Mouse (Mus musculus): ENCODE measurements around the gene Eif2d. TPM values are rescaled to one million over a fixed set of nuclear protein-coding genes. Genes with fewer than 3 reads are reported as not detected.
A peak's percentile ranks its signal among the peaks of the same experiment; 100 is the strongest.

The Eif2d gene
- polyA plus RNA-seq, 1 experiment from 2014 or later: 36.3 TPM

GRCm38 (mm10) chr1:131115932-131116331, 37.0 kb upstream of the Eif2d start:
- no peak overlapping the region for H3K4me2 ChIP-seq (replicated peaks; ENCODE audit: low read depth, low read length)
- ATAC-seq (peak; percentile 43; the same call in 1 of the 2 replicates), DNase-seq (ENCODE audit: low spot score) (peak; percentile 86)
- H3K36me3 ChIP-seq (ENCODE audit: insufficient read depth, low read length): no peaks in the 10 kb centered on the region
- WGBS: 7% methylated on average over 6 of the region's 6 CpGs
- H3K27me3 ChIP-seq (replicated peaks; ENCODE audit: insufficient read depth, low read length): no peaks in the 10 kb centered on the region
- TF ChIP-seq EP300 (IDR thresholded peaks at IDR 0.05) (no peak), CTCF (IDR thresholded peaks at IDR 0.05) (peak; percentile 88)
- no peak overlapping the region for H3K4me3 ChIP-seq (ENCODE audit: low read depth, low read length)
- no peak overlapping the region for H3K27ac ChIP-seq (ENCODE audit: low read length)
- H3K4me1 ChIP-seq (ENCODE audit: insufficient read depth, low read depth, low read length): peaks cover 3% of the 10 kb centered on the region; the same call in 1 of the 2 replicates
- H3K9ac ChIP-seq (replicated peaks; ENCODE audit: low read depth): no peak overlapping the region
- no peaks in the 10 kb centered on the region for H3K9me3 ChIP-seq (ENCODE audit: low read length)

- ATAC-seq (peak; percentile 15), DNase-seq (ENCODE audit: low spot score) (peak; percentile 66)
- TF ChIP-seq EP300 (IDR thresholded peaks at IDR 0.05) (0 out of 2 replicates have a peak, but pooled peaks have one; percentile 30), CTCF (IDR thresholded peaks at IDR 0.05) (no peak)
- no peak overlapping the region for H3K4me2 ChIP-seq (replicated peaks; ENCODE audit: low read depth, low read length)
- H3K27ac ChIP-seq (ENCODE audit: low read length): no peak overlapping the region
- no peak overlapping the region for H3K9ac ChIP-seq (replicated peaks; ENCODE audit: low read depth)
- H3K4me1 ChIP-seq (ENCODE audit: insufficient read depth, low read depth, low read length): peaks cover 3% of the 10 kb centered on the region; the same call in 1 of the 2 replicates
- no peaks in the 10 kb centered on the region for H3K27me3 ChIP-seq (replicated peaks; ENCODE audit: insufficient read depth, low read length)
- H3K9me3 ChIP-seq (ENCODE audit: low read length): no peaks in the 10 kb centered on the region
- WGBS: 55% methylated on average over 13 of the region's 13 CpGs
- H3K36me3 ChIP-seq (ENCODE audit: insufficient read depth, low read length): no peaks in the 10 kb centered on the region
- no peak overlapping the region for H3K4me3 ChIP-seq (ENCODE audit: low read depth, low read length)
Observed at GRCm38 (mm10) chr1:131116430-131117011, 36.5 kb upstream of the Eif2d start.

GRCm38 (mm10) chr1:131118530-131118929, 34.5 kb upstream of the Eif2d start:
- peak overlapping the region; percentile 19 for H3K4me2 ChIP-seq (replicated peaks; ENCODE audit: low read depth, low read length)
- peak overlapping the region; percentile 71 for H3K27ac ChIP-seq (ENCODE audit: low read length)
- 37% methylated on average over 10 of the region's 10 CpGs for WGBS
- no peaks in the 10 kb centered on the region for H3K36me3 ChIP-seq (ENCODE audit: insufficient read depth, low read length)
- H3K27me3 ChIP-seq (replicated peaks; ENCODE audit: insufficient read depth, low read length): no peaks in the 10 kb centered on the region
- H3K9me3 ChIP-seq (ENCODE audit: low read length): no peaks in the 10 kb centered on the region
- no peaks in the 10 kb centered on the region for H3K4me1 ChIP-seq (ENCODE audit: insufficient read depth, low read depth, low read length)
- ATAC-seq: peak; percentile 88
- peak; percentile 89 for DNase-seq (ENCODE audit: low spot score)
- H3K9ac ChIP-seq (replicated peaks; ENCODE audit: low read depth): no peak overlapping the region
- TF ChIP-seq CTCF (IDR thresholded peaks at IDR 0.05) (no peak), EP300 (IDR thresholded peaks at IDR 0.05) (peak; percentile 85)
- H3K4me3 ChIP-seq (ENCODE audit: low read depth, low read length): no peak overlapping the region

- WGBS: 59% methylated on average over 2 of the region's 2 CpGs
- no peaks in the 10 kb centered on the region for H3K4me1 ChIP-seq (ENCODE audit: insufficient read depth, low read depth, low read length)
- no peak overlapping the region; the same call in 1 of the 2 replicates for H3K4me2 ChIP-seq (replicated peaks; ENCODE audit: low read depth, low read length)
- H3K27me3 ChIP-seq (replicated peaks; ENCODE audit: insufficient read depth, low read length): no peaks in the 10 kb centered on the region
- H3K9ac ChIP-seq (replicated peaks; ENCODE audit: low read depth): no peak overlapping the region
- H3K36me3 ChIP-seq (ENCODE audit: insufficient read depth, low read length): no peaks in the 10 kb centered on the region
- peak; percentile 66 for DNase-seq (ENCODE audit: low spot score)
- TF ChIP-seq CTCF (IDR thresholded peaks at IDR 0.05) (peak; percentile 74), EP300 (IDR thresholded peaks at IDR 0.05) (no peak)
- H3K9me3 ChIP-seq (ENCODE audit: low read length): no peaks in the 10 kb centered on the region
- no peak overlapping the region for H3K4me3 ChIP-seq (ENCODE audit: low read depth, low read length)
- ATAC-seq: peak; percentile 48
- H3K27ac ChIP-seq (ENCODE audit: low read length): peak overlapping the region; percentile 71
Observed at GRCm38 (mm10) chr1:131119026-131119425, 34.0 kb upstream of the Eif2d start.

GRCm38 (mm10) chr1:131121987-131122386, 31.0 kb upstream of the Eif2d start:
- H3K4me2 ChIP-seq (replicated peaks; ENCODE audit: low read depth, low read length): no peak overlapping the region
- no peaks in the 10 kb centered on the region for H3K36me3 ChIP-seq (ENCODE audit: insufficient read depth, low read length)
- H3K9ac ChIP-seq (replicated peaks; ENCODE audit: low read depth): no peak overlapping the region
- no peak overlapping the region for H3K27ac ChIP-seq (ENCODE audit: low read length)
- TF ChIP-seq EP300 (IDR thresholded peaks at IDR 0.05): no peak
- peak; percentile 58 for TF ChIP-seq CTCF (IDR thresholded peaks at IDR 0.05)
- ATAC-seq (no peak), DNase-seq (ENCODE audit: low spot score) (peak; percentile 40)
- H3K27me3 ChIP-seq (replicated peaks; ENCODE audit: insufficient read depth, low read length): no peaks in the 10 kb centered on the region
- WGBS: 49% methylated on average over 3 of the region's 3 CpGs
- H3K4me1 ChIP-seq (ENCODE audit: insufficient read depth, low read depth, low read length): no peaks in the 10 kb centered on the region
- no peaks in the 10 kb centered on the region for H3K9me3 ChIP-seq (ENCODE audit: low read length)
- H3K4me3 ChIP-seq (ENCODE audit: low read depth, low read length): no peak overlapping the region

- no peaks in the 10 kb centered on the region for H3K36me3 ChIP-seq (ENCODE audit: insufficient read depth, low read length)
- no peak overlapping the region for H3K27ac ChIP-seq (ENCODE audit: low read length)
- no peak overlapping the region for H3K4me3 ChIP-seq (ENCODE audit: low read depth, low read length)
- DNase-seq (ENCODE audit: low spot score): no peak
- no peak for ATAC-seq
- no peaks in the 10 kb centered on the region for H3K27me3 ChIP-seq (replicated peaks; ENCODE audit: insufficient read depth, low read length)
- H3K4me2 ChIP-seq (replicated peaks; ENCODE audit: low read depth, low read length): no peak overlapping the region
- TF ChIP-seq EP300 (IDR thresholded peaks at IDR 0.05) (no peak), CTCF (IDR thresholded peaks at IDR 0.05) (no peak)
- H3K9me3 ChIP-seq (ENCODE audit: low read length): no peaks in the 10 kb centered on the region
- H3K4me1 ChIP-seq (ENCODE audit: insufficient read depth, low read depth, low read length): no peaks in the 10 kb centered on the region
- 44% methylated on average over 10 of the region's 10 CpGs for WGBS
- no peak overlapping the region for H3K9ac ChIP-seq (replicated peaks; ENCODE audit: low read depth)
Observed at GRCm38 (mm10) chr1:131123522-131124265, 29.3 kb upstream of the Eif2d start.
